Mouse (Mus musculus) heart, embryonic 10.5 days (tissue): ENCODE measurements around the gene Sprr2e. TPM values are rescaled to one million over a fixed set of nuclear protein-coding genes. Genes with fewer than 3 reads are reported as not detected.

Source experiments
- DNase-seq: peaks from one replicate; pipeline ENCODE4 v3.0.0-alpha.2; 2017; ENCODE audit warnings: low spot score
- H3K27ac ChIP-seq: fragments of 300-500 bp; sonication (generic); 2 replicates; pipeline ENCODE4 v1.5.1; 2016; ENCODE audit warnings: mild to moderate bottlenecking
- H3K27me3 ChIP-seq: fragments of 300-500 bp; sonication (generic); 2 replicates; pipeline ENCODE4 v1.6.1; 2016; ENCODE audit warnings: mild to moderate bottlenecking; ENCODE audit not compliant: poor library complexity, insufficient read depth, severe bottlenecking
- H3K36me3 ChIP-seq: fragments of 300-500 bp; sonication (generic); 2 replicates; pipeline ENCODE4 v1.6.1; 2016; ENCODE audit warnings: mild to moderate bottlenecking, moderate library complexity
- H3K4me1 ChIP-seq: fragments of 300-500 bp; sonication (generic); 2 replicates; pipeline ENCODE4 v1.6.1; 2016; ENCODE audit warnings: mild to moderate bottlenecking
- H3K4me3 ChIP-seq: fragments of 300-500 bp; sonication (generic); 2 replicates; pipeline ENCODE4 v1.5.1; 2016; ENCODE audit warnings: mild to moderate bottlenecking, moderate library complexity
- H3K9me3 ChIP-seq: fragments of 300-500 bp; sonication (generic); 2 replicates; pipeline ENCODE4 v1.6.1; 2016; ENCODE audit warnings: mild to moderate bottlenecking, moderate library complexity
- WGBS: fragments of 180-500 bp; shearing (Covaris S2); methylation state at CpG from one replicate; pipeline ENCODE4 v1.1.7; 2016; 5-methylcytosine and 5-hydroxymethylcytosine counted together
- polyA plus RNA-seq: library from polyadenylated mRNA; unstranded; fragments of >200 nt; fragmentation: Nextera tagmentation; extraction: Ambion mirVana; gene quantifications from 2 replicates; pipeline ENCODE4 v1.2.1, GENCODE M21; 2016

Gene Sprr2e
- polyA plus RNA-seq = not detected in 2 replicates

GRCm38 (mm10) chr3:92351843-92352242 lies at the start of gene Sprr2e:
Gene Sprr2e, plus strand, starts transcription at chr3:92352143.
- Histone ChIP-seq H3K36me3 (no peaks in the 10 kb centered on the region), H3K9me3 (no peaks in the 10 kb centered on the region), H3K4me1 (no peaks in the 10 kb centered on the region), H3K27me3 (no peaks in the 10 kb centered on the region), H3K27ac (no peak within 1 kb of the TSS), H3K4me3 (no peak within 1 kb of the TSS)
- no peak for DNase-seq
- 78% methylated on average over 2 of the region's 2 CpGs for WGBS

- Histone ChIP-seq H3K27me3 (no peaks in the 10 kb centered on the region), H3K27ac (no peak overlapping the region), H3K36me3 (no peaks in the 10 kb centered on the region), H3K9me3 (no peaks in the 10 kb centered on the region), H3K4me3 (no peak overlapping the region), H3K4me1 (no peaks in the 10 kb centered on the region)
- WGBS = 85% methylated on average over 1 of the region's 1 CpGs
- no peak for DNase-seq
Observed at GRCm38 (mm10) chr3:92307406-92307805, 44.5 kb upstream of the Sprr2e start.

- no peak within 1 kb of the TSS for H3K27ac ChIP-seq
- H3K27me3 ChIP-seq = no peaks in the 10 kb centered on the region
- DNase-seq = no peak
- H3K4me1 ChIP-seq = no peaks in the 10 kb centered on the region
- no peak within 1 kb of the TSS for H3K4me3 ChIP-seq
- no peaks in the 10 kb centered on the region for H3K9me3 ChIP-seq
- no peaks in the 10 kb centered on the region for H3K36me3 ChIP-seq
- 81% methylated on average over 2 of the region's 2 CpGs for WGBS
Observed at GRCm38 (mm10) chr3:92316320-92316719, 35.6 kb upstream of the Sprr2e start, which contains the start of gene Sprr2b. Gene Sprr2b, plus strand, starts transcription at chr3:92316620.

GRCm38 (mm10) chr3:92317384-92317783 lies 34.6 kb upstream of the Sprr2e start:
- H3K4me1 ChIP-seq = no peaks in the 10 kb centered on the region

GRCm38 (mm10) chr3:92336278-92336677 lies 15.7 kb upstream of the Sprr2e start:
- no peaks in the 10 kb centered on the region for H3K4me1 ChIP-seq
- no peak for DNase-seq
- H3K4me3 ChIP-seq = no peak overlapping the region
- H3K27me3 ChIP-seq = no peaks in the 10 kb centered on the region
- H3K27ac ChIP-seq = no peak overlapping the region
- no peaks in the 10 kb centered on the region for H3K9me3 ChIP-seq
- WGBS = 82% methylated on average over 1 of the region's 1 CpGs
- H3K36me3 ChIP-seq = no peaks in the 10 kb centered on the region

More at GRCm38 (mm10) chr3:92317384-92317783, 34.6 kb upstream of the Sprr2e start:
- DNase-seq = no peak
- Histone ChIP-seq H3K27me3 (no peaks in the 10 kb centered on the region), H3K36me3 (no peaks in the 10 kb centered on the region), H3K9me3 (no peaks in the 10 kb centered on the region), H3K27ac (no peak overlapping the region), H3K4me3 (no peak overlapping the region)
- 84% methylated on average over 2 of the region's 2 CpGs for WGBS

- H3K9me3 ChIP-seq = no peaks in the 10 kb centered on the region
- whole genome bisulfite sequencing = 85% methylated on average over 5 of the region's 5 CpGs
- H3K27me3 ChIP-seq = no peaks in the 10 kb centered on the region
- H3K4me1 ChIP-seq = no peaks in the 10 kb centered on the region
- no peak within 1 kb of the TSS for H3K27ac ChIP-seq
- no peaks in the 10 kb centered on the region for H3K36me3 ChIP-seq
- no peak for DNase-seq
- no peak within 1 kb of the TSS for H3K4me3 ChIP-seq
Observed at GRCm38 (mm10) chr3:92338840-92339239, 13.1 kb upstream of the Sprr2e start, which contains the start of gene Sprr2d. Gene Sprr2d, plus strand, starts transcription at chr3:92339140.

GRCm38 (mm10) chr3:92361619-92362018 lies 9.7 kb downstream of the Sprr2e start:
- H3K36me3 ChIP-seq = no peaks in the 10 kb centered on the region

GRCm38 (mm10) chr3:92364887-92365286 lies 12.9 kb downstream of the Sprr2e start, which contains the start of gene Sprr2f:
Gene Sprr2f, plus strand, starts transcription at chr3:92365187.
- WGBS = 68% methylated on average over 3 of the region's 3 CpGs
- no peaks in the 10 kb centered on the region for H3K4me1 ChIP-seq

More at GRCm38 (mm10) chr3:92361619-92362018, 9.7 kb downstream of the Sprr2e start:
- H3K4me1 ChIP-seq = no peaks in the 10 kb centered on the region
- no peak for DNase-seq
- no peaks in the 10 kb centered on the region for H3K9me3 ChIP-seq
- H3K27me3 ChIP-seq = no peaks in the 10 kb centered on the region
- H3K4me3 ChIP-seq = no peak overlapping the region
- H3K27ac ChIP-seq = no peak overlapping the region

GRCm38 (mm10) chr3:92373613-92374012 lies 21.7 kb downstream of the Sprr2e start:
- Histone ChIP-seq H3K36me3 (no peaks in the 10 kb centered on the region), H3K9me3 (no peaks in the 10 kb centered on the region), H3K4me1 (no peaks in the 10 kb centered on the region), H3K27me3 (no peaks in the 10 kb centered on the region), H3K4me3 (no peak overlapping the region), H3K27ac (no peak overlapping the region)
- WGBS = 77% methylated on average over 2 of the region's 2 CpGs
- no peak for DNase-seq

More at GRCm38 (mm10) chr3:92364887-92365286, 12.9 kb downstream of the Sprr2e start, which contains the start of gene Sprr2f:
- Histone ChIP-seq H3K27me3 (no peaks in the 10 kb centered on the region), H3K36me3 (no peaks in the 10 kb centered on the region), H3K4me3 (no peak within 1 kb of the TSS), H3K9me3 (no peaks in the 10 kb centered on the region), H3K27ac (no peak within 1 kb of the TSS)
- no peak for DNase-seq

- no peaks in the 10 kb centered on the region for H3K36me3 ChIP-seq
- no peaks in the 10 kb centered on the region for H3K27me3 ChIP-seq
- no peak within 1 kb of the TSS for H3K27ac ChIP-seq
- whole genome bisulfite sequencing = 83% methylated on average over 1 of the region's 1 CpGs
- no peaks in the 10 kb centered on the region for H3K9me3 ChIP-seq
- DNase-seq = no peak
- no peaks in the 10 kb centered on the region for H3K4me1 ChIP-seq
- H3K4me3 ChIP-seq = no peak within 1 kb of the TSS
Observed at GRCm38 (mm10) chr3:92385385-92385784, 33.4 kb downstream of the Sprr2e start, which contains the start of gene Sprr2h. Gene Sprr2h, plus strand, starts transcription at chr3:92385685.

GRCm38 (mm10) chr3:92394301-92394700 lies 42.4 kb downstream of the Sprr2e start:
- Histone ChIP-seq H3K4me3 (no peak overlapping the region), H3K27me3 (no peaks in the 10 kb centered on the region), H3K36me3 (no peaks in the 10 kb centered on the region), H3K4me1 (no peaks in the 10 kb centered on the region), H3K27ac (no peak overlapping the region), H3K9me3 (no peaks in the 10 kb centered on the region)
- no peak for DNase-seq
- WGBS = 37% methylated on average over 1 of the region's 1 CpGs
